Mouse (Mus musculus) ES-Bruce4 (cell line): ENCODE results near the gene Pgap3.

Experiments
- CTCF ChIP-seq: IDR thresholded peaks from one replicate; pipeline ENCODE4 v1.8.1; 2011; ENCODE audit warnings: low read depth, low read length
- EP300 ChIP-seq: IDR thresholded peaks from 2 replicates; pipeline ENCODE4 v1.6.1; 2011; ENCODE audit warnings: low read depth, low read length; ENCODE audit not compliant: insufficient read depth

DNA sequence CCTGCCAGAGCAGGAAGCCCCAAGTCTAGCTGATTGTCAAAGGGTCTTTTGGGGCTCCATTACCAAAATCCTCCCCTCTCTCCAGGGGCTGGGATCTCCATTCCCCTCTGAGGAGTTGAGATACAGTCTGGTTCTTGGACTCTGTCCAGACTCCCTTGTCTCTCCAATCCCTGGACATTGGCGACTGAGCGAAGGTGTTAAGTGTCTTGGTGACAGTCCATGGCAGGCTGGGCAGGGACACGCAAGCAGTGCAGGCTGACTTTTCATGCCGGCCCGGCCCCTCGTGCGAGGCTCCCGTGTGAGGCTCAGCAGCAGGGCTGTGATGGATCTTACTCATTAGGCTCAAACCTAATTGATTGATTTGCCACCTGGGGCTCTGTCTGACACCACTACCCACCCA lies 26.0 kb downstream of the Pgap3 start:
- TF ChIP-seq EP300, result no peak
- no peak for TF ChIP-seq CTCF
